ENCODE assay signal across 13 mouse cellular contexts in genomic region chr19:22692553-22692952, GRCm38 (mm10).
DNase-seq lines count a peak whose midpoint lies in the region.
"Had no signal": no experiment of that assay in that cellular context is flagged by ENCODE, and none has a peak within 500 bp of the region (broad histone marks: within the 10 kb centered on the region; RNA-seq: fewer than 3 reads in every experiment).

No protein-coding gene starts in this region.

- intact Hi-C loops in left cerebral cortex, postnatal 4 days (cut with DNase I) = no loop called here

- DNase-seq in embryo, embryonic 9.5 days (ENCODE audit: extremely low spot score) = peak; percentile 12
- no peak for DNase-seq in embryo, embryonic 10 days (ENCODE audit: low spot score)
- DNase-seq in left cerebral cortex, postnatal 4 days = peak; percentile 13
- DNase-seq in left cerebral cortex, adult 18-20 months (ENCODE audit: low spot score in 2 of 2) = no peak
- peak; percentile 47 for DNase-seq in kidney, postnatal 14 days
- peak; percentile 44 for DNase-seq in testis, postnatal 10 days (ENCODE audit: low spot score)
- DNase-seq in frontal cortex, postnatal 25 days (ENCODE audit: low spot score in 2 of 2) = no peak
- no peak for DNase-seq in thymus, adult 18-20 months
- DNase-seq: adrenal gland, postnatal 36 days; cerebellum, adult 2 months; heart, postnatal 10 days; lung, adult 2 months; right cerebral cortex, postnatal 25 days had no signal

Comparison
In these comparisons a context has a peak if more than half of its experiments do, and no peak if none do; other contexts are left out.
1. DNase-seq: peak in embryo, embryonic 9.5 days (single experiment), left cerebral cortex, postnatal 4 days (single experiment), kidney, postnatal 14 days (single experiment) and testis, postnatal 10 days (single experiment); none in embryo, embryonic 10 days (single experiment), left cerebral cortex, adult 18-20 months (0 of 2), frontal cortex, postnatal 25 days (0 of 2) and thymus, adult 18-20 months (0 of 2).